10 mouse cellular contexts compared by ENCODE assay signal in genomic region chr15:12093026-12093960, GRCm38 (mm10). TPM values are rescaled to one million over a fixed set of nuclear protein-coding genes. Genes with fewer than 3 reads are reported as not detected.
DNase-seq lines count a peak whose midpoint lies in the region; ATAC-seq and TF ChIP-seq lines count a peak whose summit lies in the region.
"Had no signal": no experiment of that assay in that cellular context is flagged by ENCODE, and none has a peak within 500 bp of the region (broad histone marks: within the 10 kb centered on the region; RNA-seq: fewer than 3 reads in every experiment).

No protein-coding gene starts in this region.

- TF ChIP-seq CTCF in gastrocnemius, adult 2 months (IDR thresholded peaks at IDR 0.05), result no peak

- no peaks in the 10 kb centered on the region for H3K27me3 ChIP-seq in forebrain, embryonic 14.5 days (replicated peaks; ENCODE audit: control insufficient read depth, insufficient read depth, low read length)
- no peaks in the 10 kb centered on the region for H3K27me3 ChIP-seq in neural tube, embryonic 14.5 days (ENCODE audit: control insufficient read depth, insufficient read depth, low read length)

- DNase-seq in gastrocnemius, adult 2 months, result peak; percentile 31
- no peak for DNase-seq in gastrocnemius, postnatal 25 days
- DNase-seq in forebrain, embryonic 14.5 days (ENCODE audit: low spot score), result peak; percentile 88
- DNase-seq in left cerebral cortex, adult 8-10 months (ENCODE audit: low spot score in 2 of 2), result peak; percentile 28 to 56
- no peak for DNase-seq in c-Kit-positive CD71-positive TER-119-positive erythroid progenitor cells, embryonic 14.5 days (ENCODE audit: low spot score)
- DNase-seq in thymus, postnatal 14 days, result no peak
- no peak for DNase-seq in cerebellum, postnatal 14 days
- DNase-seq: B cell, adult 2 months; cerebellum, postnatal 36 days had no signal

- H3K9ac ChIP-seq in forebrain, embryonic 14.5 days (ENCODE audit: low read length), result no peak overlapping the region; the same call in 1 of the 2 replicates
- H3K9ac ChIP-seq in neural tube, embryonic 14.5 days (replicated peaks; ENCODE audit: low read depth, low read length), result 0 out of 2 replicates have a peak overlapping the region, but pooled peaks have one; percentile 21

- H3K9me3 ChIP-seq in forebrain, embryonic 14.5 days (replicated peaks; ENCODE audit: control insufficient read depth, low read length), result no peaks in the 10 kb centered on the region; the same call in 1 of the 2 replicates
- H3K9me3 ChIP-seq in neural tube, embryonic 14.5 days (ENCODE audit: control insufficient read depth, low read length), result peaks cover 4% of the 10 kb centered on the region; the same call in 1 of the 2 replicates

- 0 out of 2 replicates have a peak overlapping the region, but pooled peaks have one; percentile 9 for H3K4me2 ChIP-seq in forebrain, embryonic 14.5 days (ENCODE audit: low read length)
- peak overlapping the region; percentile 33 for H3K4me2 ChIP-seq in neural tube, embryonic 14.5 days (ENCODE audit: low read depth, low read length)

- intact Hi-C loops in gastrocnemius, adult 2 months (cut with DNase I), result loop anchor here (2.0 kb wide), 1 partner anchor 176 kb away; no protein-coding TSS in a partner anchor

- H3K4me3 ChIP-seq in gastrocnemius, adult 2 months, result no peak overlapping the region
- H3K4me3 ChIP-seq in forebrain, embryonic 14.5 days (ENCODE audit: low read depth, low read length), result no peak overlapping the region
- no peak overlapping the region for H3K4me3 ChIP-seq in neural tube, embryonic 14.5 days (ENCODE audit: low read depth, low read length)

- peak; percentile 95 for ATAC-seq in forebrain, embryonic 14.5 days
- peak; percentile 95 for ATAC-seq in neural tube, embryonic 14.5 days (ENCODE audit: low read depth)

- H3K27ac ChIP-seq in gastrocnemius, adult 2 months, result no peak overlapping the region
- peak overlapping the region; percentile 84 for H3K27ac ChIP-seq in forebrain, embryonic 14.5 days (ENCODE audit: low read depth, low read length)
- H3K27ac ChIP-seq in neural tube, embryonic 14.5 days (ENCODE audit: low read depth, low read length), result peak overlapping the region; percentile 85

- WGBS in forebrain, embryonic 14.5 days, result 79% methylated on average over 25 of the region's 25 CpGs
- WGBS in neural tube, embryonic 14.5 days, result 50% methylated on average over 25 of the region's 25 CpGs

- H3K4me1 ChIP-seq in forebrain, embryonic 14.5 days (ENCODE audit: control insufficient read depth, insufficient read depth, low read length), result peaks cover 3% of the 10 kb centered on the region; the same call in 1 of the 2 replicates
- peaks cover 13% of the 10 kb centered on the region; the same call in 1 of the 2 replicates for H3K4me1 ChIP-seq in neural tube, embryonic 14.5 days (ENCODE audit: control insufficient read depth, insufficient read depth, low read length)

- H3K36me3 ChIP-seq in forebrain, embryonic 14.5 days (ENCODE audit: control insufficient read depth, insufficient read depth, low read length), result no peaks in the 10 kb centered on the region
- H3K36me3 ChIP-seq in neural tube, embryonic 14.5 days (ENCODE audit: control insufficient read depth, insufficient read depth, low read length), result no peaks in the 10 kb centered on the region

RNA-seq across cellular contexts. Expression of gene Zfr, which starts 24.3 kb away (rescaled TPM):
- total RNA-seq in gastrocnemius, adult 2 months (2021), result 10 to 100 TPM; 68.3 to 69.8 TPM
- 10 to 100 TPM; 46.0 to 61.1 TPM for total RNA-seq in gastrocnemius, postnatal 25 days (2021)
- 169 and 182 TPM in 2 replicates for polyA plus RNA-seq in forebrain, embryonic 14.5 days (2014; fragmentation: Nextera tagmentation; extraction: Ambion mirVana)
- 100 to 1,000 TPM; 287 to 318 (median 316) TPM for total RNA-seq in left cerebral cortex, adult 8-10 months (2022)
- 211 and 266 TPM in 2 replicates for polyA plus RNA-seq in neural tube, embryonic 14.5 days (2014; fragmentation: Nextera tagmentation; extraction: Ambion mirVana)

Comparison
In these comparisons a context has a peak if more than half of its experiments do, and no peak if none do; other contexts are left out.
1. DNase-seq: peak in gastrocnemius, adult 2 months (single experiment), forebrain, embryonic 14.5 days (single experiment) and left cerebral cortex, adult 8-10 months (2 of 2); none in gastrocnemius, postnatal 25 days (single experiment), c-Kit-positive CD71-positive TER-119-positive erythroid progenitor cells, embryonic 14.5 days (single experiment), thymus, postnatal 14 days (single experiment) and cerebellum, postnatal 14 days (0 of 2).
2. RNA of gene Zfr, which starts 24.3 kb away (total RNA-seq): 287 to 318 TPM in left cerebral cortex, adult 8-10 months; 68.3 to 69.8 TPM in gastrocnemius, adult 2 months and 46.0 to 61.1 TPM in gastrocnemius, postnatal 25 days; every median in the first group is over 4 times any median in the second.